Mouse (Mus musculus): Measurements from ENCODE around the gene Orm3. TPM values are rescaled to one million over a fixed set of nuclear protein-coding genes. Genes with fewer than 3 reads are reported as not detected.

The Orm3 gene
- total RNA-seq (2022) = 1 to 10 TPM in 2 of 4 experiments, under 1 TPM in 2; 0.60 to 4.5 (median 1.7) TPM

DNA sequence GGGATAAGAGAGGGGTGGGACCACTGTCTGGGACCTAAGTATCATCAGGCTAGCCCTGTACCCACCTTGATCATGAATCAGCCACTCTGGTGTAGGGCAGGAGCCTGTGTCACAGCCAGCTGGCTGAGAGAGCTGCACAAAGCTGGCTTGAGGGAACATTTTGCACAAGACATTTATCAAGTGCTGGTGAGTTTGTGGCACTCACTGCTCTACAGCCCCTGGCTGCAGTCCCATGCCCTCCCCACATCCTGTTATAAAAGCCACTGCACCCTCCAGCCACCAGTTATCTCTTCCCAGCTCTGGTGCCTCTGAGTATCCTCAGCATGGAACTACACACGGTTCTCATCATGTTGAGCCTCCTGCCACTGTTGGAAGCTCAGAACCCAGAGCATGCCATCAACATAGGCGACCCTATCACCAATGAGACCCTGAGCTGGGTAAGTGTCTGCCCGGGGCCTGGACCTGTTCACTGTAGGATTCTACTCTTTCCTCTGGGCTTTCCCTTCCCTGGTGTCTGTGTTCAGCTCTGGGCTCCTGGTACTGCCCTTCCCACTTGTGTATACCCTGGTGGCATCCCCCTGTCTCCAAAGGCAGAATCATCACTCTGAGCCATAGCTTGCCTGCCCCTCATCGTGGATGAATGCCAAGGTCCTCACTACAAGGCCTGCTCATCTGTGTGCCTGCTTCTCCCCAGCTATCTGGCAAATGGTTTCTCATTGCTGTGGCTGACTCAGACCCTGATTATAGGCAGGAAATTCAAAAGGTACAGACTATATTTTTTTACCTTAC lies at the start of gene Orm3:
Gene Orm3 (plus strand): TSS at position 286 of the 789 bp plus-strand sequence.
- peak; percentile 61 for DNase-seq (ENCODE audit: low spot score)

GRCm38 (mm10) chr4:63307175-63308062 lies 48.5 kb upstream of the Orm3 start:
- peak; percentile 83 for DNase-seq (ENCODE audit: low spot score)

DNA sequence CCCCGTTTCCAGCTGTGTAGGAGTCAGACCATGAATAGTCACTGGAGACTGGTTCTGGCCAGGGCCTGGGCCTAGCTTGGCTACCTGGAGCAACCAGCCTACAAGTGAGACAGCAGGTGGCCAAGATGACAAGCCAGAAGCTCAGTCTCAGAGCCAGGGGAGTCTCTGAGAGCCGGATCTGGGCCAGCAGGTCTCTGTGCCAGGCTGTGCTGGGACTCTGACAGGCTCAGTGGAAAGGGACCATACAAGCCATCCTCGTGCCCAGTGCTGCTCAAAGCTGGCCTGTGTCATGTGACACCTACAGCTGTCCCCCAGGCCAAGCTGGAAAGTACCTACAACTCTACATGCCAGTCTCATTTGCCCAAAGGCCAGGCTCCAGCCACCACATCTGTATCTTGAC lies 47.6 kb upstream of the Orm3 start:
- DNase-seq (ENCODE audit: low spot score) = peak; percentile 38

- peak; percentile 71 for DNase-seq (ENCODE audit: low spot score)
These were observed 45.6 kb upstream of the Orm3 start for GRCm38 (mm10) chr4:63310247-63310855.

GRCm38 (mm10) chr4:63311426-63311825 lies 44.5 kb upstream of the Orm3 start:
- no peak for DNase-seq (ENCODE audit: low spot score)

DNA sequence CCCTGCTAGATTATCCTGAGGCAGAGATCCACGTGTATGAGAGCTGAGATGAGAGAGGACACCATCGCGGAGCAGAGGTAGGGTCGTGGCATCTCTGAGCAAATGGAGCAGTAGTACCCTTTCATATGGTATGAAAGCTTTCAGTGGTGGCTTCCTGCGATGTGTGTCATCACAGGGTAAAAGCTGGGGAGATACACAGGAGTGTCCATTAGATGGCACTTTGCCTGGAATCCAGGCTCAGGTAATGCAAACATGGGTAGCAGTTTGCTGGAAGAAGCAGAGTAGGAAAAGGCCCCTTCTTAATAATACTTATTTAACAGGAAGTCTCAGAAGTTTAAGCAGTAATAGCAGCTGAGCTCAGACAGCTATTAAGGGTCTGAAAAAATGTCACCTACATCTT lies 41.9 kb upstream of the Orm3 start:
- DNase-seq (ENCODE audit: low spot score) = no peak

- peak; percentile 41 for DNase-seq (ENCODE audit: low spot score)
These were observed 39.8 kb upstream of the Orm3 start for GRCm38 (mm10) chr4:63316076-63316746.

DNA sequence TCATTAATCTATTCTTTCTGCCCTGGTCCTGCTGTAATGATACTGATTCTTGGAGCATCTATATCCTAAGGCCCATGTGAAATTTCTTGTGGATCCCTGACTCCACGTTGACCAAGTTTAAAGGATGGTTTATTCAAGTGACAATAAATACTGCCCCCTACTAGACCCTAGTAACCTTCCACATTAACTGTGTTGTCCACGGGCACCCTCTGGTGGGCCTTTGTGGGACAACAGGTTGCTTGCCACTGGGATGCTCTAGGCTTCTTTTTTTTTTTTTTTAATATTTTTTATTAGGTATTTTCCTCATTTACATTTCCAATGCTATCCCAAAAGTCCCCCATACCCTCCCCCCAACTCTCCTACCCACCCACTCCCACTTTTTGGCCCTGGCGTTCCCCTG lies 36.4 kb upstream of the Orm3 start:
- DNase-seq (ENCODE audit: low spot score) = peak; percentile 57

- DNase-seq (ENCODE audit: low spot score) = no peak
These were observed 32.6 kb upstream of the Orm3 start for GRCm38 (mm10) chr4:63323275-63323815.

DNA sequence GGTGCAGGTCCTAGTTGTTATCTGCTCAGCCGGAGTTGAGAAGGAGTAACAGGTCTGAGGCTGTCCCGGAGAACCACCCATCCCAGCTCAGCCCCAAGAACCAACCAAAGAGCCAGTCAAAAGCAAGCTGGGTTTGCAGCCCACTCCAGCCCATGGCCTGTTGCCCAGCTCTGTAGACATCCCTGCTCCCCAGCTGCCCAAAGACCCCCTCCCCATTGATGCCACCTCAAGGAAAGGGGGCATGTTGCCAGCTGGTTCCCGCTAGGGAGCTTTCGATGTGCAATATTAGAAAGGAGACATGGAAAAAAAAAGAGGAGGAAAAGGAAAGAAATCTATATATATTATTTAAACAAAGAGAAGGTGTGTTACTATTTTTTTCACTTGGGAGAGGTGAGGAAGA lies 22.6 kb upstream of the Orm3 start:
- DNase-seq (ENCODE audit: low spot score) = no peak

DNA sequence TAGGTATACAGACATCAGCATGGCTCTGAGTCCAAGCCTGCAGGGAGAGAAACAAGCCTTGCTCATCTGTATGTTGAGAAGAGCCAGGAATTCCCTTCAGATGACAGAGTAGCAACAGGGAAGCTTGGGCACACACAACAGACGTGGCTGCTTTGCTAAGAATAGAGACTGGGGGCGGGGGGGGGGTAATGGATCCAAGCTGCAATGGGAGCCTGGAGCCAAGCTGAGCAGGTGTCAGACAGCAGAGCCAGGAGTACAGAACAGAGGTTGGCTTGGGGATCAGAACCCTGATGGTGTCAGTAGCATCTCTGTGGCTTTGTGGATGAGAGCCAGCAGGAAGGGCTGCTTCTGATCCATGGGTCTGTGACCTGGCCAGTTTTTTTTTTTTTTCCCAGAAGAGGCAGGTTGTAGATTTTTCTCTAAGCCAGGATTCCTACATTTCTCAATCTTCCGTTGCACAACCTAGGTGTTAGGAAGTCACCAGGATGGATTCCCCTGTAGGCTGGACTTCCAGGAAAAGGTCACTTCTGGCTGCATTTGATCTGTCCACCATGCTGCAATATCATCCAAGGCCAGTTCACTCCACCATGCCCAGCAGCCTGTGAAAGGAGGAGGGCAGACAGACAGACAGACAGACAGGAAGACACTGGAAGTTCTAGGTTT lies 17.4 kb upstream of the Orm3 start:
- DNase-seq (ENCODE audit: low spot score) = no peak

DNA sequence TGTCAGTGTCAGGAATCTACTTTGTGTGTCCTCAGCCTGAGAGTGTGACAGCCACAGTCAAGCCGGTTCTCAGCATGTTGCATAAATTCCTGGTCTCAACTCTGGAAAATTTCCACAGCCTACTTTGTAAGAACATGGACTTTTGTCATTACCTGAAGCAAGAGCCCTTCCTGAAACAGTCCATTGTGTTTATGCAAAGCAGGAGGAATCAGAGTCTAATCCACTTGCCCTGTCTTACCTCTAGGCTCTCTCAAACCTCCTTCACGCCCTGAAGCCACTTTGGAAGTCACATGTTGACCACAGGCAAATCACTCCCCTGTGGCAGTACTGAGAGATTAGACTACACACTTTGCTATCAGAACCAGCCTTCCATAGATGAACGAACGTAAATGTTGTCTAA lies 13.5 kb upstream of the Orm3 start:
- no peak for DNase-seq (ENCODE audit: low spot score)

- DNase-seq (ENCODE audit: low spot score) = no peak
These were observed 12.4 kb upstream of the Orm3 start for GRCm38 (mm10) chr4:63343608-63344007.

- no peak for DNase-seq (ENCODE audit: low spot score)
These were observed 11.7 kb upstream of the Orm3 start, which contains the start of gene Orm1 for GRCm38 (mm10) chr4:63344295-63344694. Orm1 (plus strand) TSS chr4:63344560.

DNA sequence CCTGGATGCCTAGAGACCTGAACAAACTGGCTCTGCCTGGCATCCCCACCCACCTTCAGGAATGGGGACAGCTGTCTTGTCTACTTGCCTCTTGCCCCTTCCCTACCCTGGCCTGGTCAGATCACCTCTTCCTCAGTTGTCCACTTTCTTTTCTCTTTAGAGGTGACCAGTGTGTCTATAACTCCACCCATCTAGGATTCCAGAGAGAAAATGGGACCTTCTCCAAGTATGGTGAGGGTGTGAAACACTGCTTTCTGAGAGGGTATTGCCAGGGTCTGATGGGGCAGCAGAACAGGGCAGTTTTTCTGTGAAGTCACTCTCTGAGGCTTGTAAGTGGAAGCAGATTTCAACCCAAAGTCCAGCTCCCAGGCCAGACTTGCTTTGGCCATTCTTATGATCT lies 10.7 kb upstream of the Orm3 start:
- DNase-seq (ENCODE audit: low spot score) = no peak

DNA sequence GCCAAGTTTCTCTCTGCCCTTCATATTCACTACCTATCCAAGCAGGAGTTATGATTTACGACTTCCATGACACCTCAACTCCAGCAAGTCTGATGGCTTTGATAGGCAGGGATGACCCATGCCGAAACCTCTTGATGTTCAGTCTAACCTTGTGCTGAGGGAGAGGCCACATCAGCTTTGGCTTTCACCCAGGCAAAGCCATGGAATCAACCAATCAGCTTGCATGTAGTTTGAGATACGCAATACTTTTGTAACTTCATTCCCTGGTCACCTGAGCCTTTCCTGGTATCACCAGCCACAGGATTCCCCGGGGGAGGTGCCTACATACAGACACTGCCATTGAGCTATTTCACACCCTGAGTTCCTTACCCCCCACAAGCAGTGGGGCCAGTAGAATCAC lies 9.3 kb upstream of the Orm3 start:
- no peak for DNase-seq (ENCODE audit: low spot score)

DNA sequence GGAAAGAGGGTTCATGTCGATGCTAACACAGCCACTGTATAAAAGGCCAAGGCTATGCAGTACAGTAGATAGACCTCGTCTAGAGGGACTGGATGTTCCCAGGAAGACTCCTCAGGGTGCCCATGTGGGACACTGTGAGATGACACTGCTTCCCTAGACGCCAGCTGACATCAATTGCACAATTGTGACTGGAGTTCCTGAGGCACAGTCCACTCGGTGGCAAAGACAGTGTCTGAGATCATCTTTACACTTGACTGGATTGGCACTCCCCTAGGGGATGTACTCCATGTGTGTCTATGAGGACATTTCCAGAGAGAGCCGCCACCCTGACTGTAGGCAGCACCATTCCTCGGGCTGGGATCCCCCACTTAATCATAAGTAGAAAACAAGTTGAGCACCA lies 7.4 kb upstream of the Orm3 start:
- no peak for DNase-seq (ENCODE audit: low spot score)

- no peak for DNase-seq (ENCODE audit: low spot score)
These were observed 1.1 kb downstream of the Orm3 start for GRCm38 (mm10) chr4:63356981-63357570.

DNA sequence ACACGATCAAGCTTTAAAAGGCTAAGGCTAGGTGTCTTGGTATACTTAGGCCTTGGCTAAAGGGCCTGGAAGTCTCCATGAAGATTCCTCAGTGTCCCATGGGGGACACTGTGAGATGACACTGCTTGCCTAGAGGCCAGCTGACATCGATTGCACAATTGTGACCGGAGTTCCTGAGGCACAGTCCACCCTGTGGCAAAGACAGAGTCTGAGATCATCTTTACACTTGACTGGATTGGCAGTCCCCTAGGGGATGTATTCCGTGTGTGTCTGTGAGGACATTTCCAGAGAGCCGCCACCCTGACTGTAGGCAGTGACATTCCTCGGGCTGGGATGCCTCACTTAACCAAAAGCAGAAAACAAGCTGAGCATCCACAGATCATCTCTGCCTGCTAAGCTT lies 3.9 kb downstream of the Orm3 start:
- no peak for DNase-seq (ENCODE audit: low spot score)

DNA sequence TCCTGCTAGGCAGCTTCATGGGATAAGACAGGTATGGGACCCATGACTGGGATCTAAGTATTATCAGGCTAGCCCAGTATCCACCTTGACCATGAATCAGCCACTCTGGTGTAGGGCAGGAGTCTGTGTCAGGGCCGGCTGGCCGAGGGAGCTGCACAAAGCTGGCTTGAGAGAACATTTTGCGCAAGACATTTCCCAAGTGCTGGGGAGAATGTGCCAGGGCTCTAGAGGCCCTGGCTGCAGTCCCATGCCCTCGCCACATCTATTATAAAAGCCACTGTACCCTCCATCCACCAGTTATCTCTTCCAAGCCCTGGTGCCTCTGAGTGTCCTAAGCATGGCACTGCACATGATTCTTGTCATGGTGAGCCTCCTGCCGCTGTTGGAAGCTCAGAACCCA lies 6.2 kb downstream of the Orm3 start, which contains the start of gene Orm2:
Gene Orm2 (plus strand): TSS at position 300 of the 400 bp plus-strand sequence.
- peak; percentile 14 for DNase-seq (ENCODE audit: low spot score)
